ENCODE assay signal across 26 mouse cellular contexts in the genomic region with DNA sequence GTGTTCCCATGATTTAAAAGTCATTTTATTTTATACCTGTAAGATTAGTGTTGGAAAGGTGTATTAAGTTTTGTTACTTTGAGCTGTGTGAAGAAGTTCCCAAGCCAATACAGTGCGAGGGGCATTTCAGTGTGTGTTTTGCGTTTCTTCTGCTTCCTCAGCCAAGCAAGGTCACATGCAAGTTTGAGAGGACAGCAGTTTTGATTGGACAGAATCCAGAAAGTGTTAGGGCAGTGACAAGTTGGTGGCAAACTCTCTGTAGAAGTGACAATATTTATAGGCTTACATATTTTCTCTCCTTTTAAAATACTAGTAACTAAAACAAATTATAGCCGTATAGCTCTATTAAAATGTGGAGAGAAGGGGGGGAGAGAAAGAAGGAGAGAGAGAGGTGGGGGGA.
DNase-seq lines count a peak whose midpoint lies in the region; ATAC-seq lines count a peak whose summit lies in the region.
"Had no signal": no experiment of that assay in that cellular context is flagged by ENCODE, and none has a peak within 500 bp of the region (broad histone marks: within the 10 kb centered on the region; RNA-seq: fewer than 3 reads in every experiment).

No protein-coding gene starts in this region.

- DNase-seq in adrenal gland, postnatal 14 days = peak; percentile 13
- DNase-seq in adrenal gland, adult 18-20 months (ENCODE audit: low spot score in 2 of 2) = no peak
- DNase-seq in heart, adult 8-10 months (ENCODE audit: low spot score) = no peak
- DNase-seq in kidney, postnatal 36 days = peak; percentile 4 to 14
- no peak for DNase-seq in kidney, adult 18-20 months
- no peak for DNase-seq in testis, postnatal 14 days (ENCODE audit: low spot score)
- DNase-seq: cerebellum, adult 8-10 months; cerebellum, postnatal 36 days; embryo, embryonic 11 days; kidney, adult 8-10 months; retina, postnatal 1 day; right cerebral cortex, postnatal 25 days; thymus, postnatal 36 days had no signal

- H3K4me2 ChIP-seq in heart, embryonic 14.5 days (ENCODE audit: low read length) = peak overlapping the region; percentile 33
- H3K4me2 ChIP-seq: embryonic facial prominence, embryonic 13.5 days; forebrain, embryonic 12.5 days; hindbrain, embryonic 14.5 days; liver, embryonic 15.5 days; neural tube, embryonic 13.5 days had no signal

- no peak overlapping the region for H3K4me3 ChIP-seq in heart, embryonic 14.5 days (ENCODE audit: control insufficient read depth in 1 of 2, insufficient read depth in 1 of 2, low read depth in 1 of 2, low read length in 2 of 2)
- H3K4me3 ChIP-seq: embryonic facial prominence, embryonic 13.5 days; erythroblast, embryonic 14.5 days; forebrain, embryonic 12.5 days; left cerebral cortex, adult 2 months; liver, embryonic 15.5 days; midbrain, embryonic 10.5 days; myocyte; neural tube, embryonic 13.5 days had no signal

- WGBS in heart, embryonic 14.5 days = 24% methylated on average over 3 of the region's 3 CpGs

- H3K9ac ChIP-seq in heart, embryonic 14.5 days (ENCODE audit: low read length) = no peak overlapping the region
- H3K9ac ChIP-seq: embryonic facial prominence, embryonic 13.5 days; forebrain, embryonic 12.5 days; hindbrain, embryonic 14.5 days; liver, embryonic 15.5 days; neural tube, embryonic 13.5 days had no signal

- H3K36me3 ChIP-seq in heart, embryonic 14.5 days (ENCODE audit: control insufficient read depth, insufficient read depth, low read length) = 0 out of 2 replicates have a peak, but pooled peaks cover 2% of the 10 kb centered on the region
- H3K36me3 ChIP-seq: neural tube, embryonic 13.5 days had no signal

- no peaks in the 10 kb centered on the region for H3K9me3 ChIP-seq in heart, embryonic 14.5 days (ENCODE audit: control insufficient read depth, low read length)
- H3K9me3 ChIP-seq: embryonic facial prominence, embryonic 13.5 days; forebrain, embryonic 12.5 days; liver, embryonic 15.5 days; midbrain, embryonic 10.5 days; neural tube, embryonic 13.5 days had no signal

- ATAC-seq in heart, embryonic 14.5 days (ENCODE audit: insufficient number of reproducible peaks, insufficient read depth, low FRiP score, low read depth) = no peak
- ATAC-seq: inflammation-experienced regulatory T-cells, adult 6 months; lung, postnatal 0 days; midbrain, embryonic 16.5 days had no signal

- H3K4me1 ChIP-seq in heart, embryonic 14.5 days (ENCODE audit: control insufficient read depth in 2 of 2, insufficient read depth in 2 of 2, low read length in 2 of 2) = peaks cover 6 to 25% of the 10 kb centered on the region in 2 experiments
- H3K4me1 ChIP-seq: liver, embryonic 15.5 days had no signal

- no peaks in the 10 kb centered on the region for H3K27me3 ChIP-seq in heart, embryonic 14.5 days (ENCODE audit: control insufficient read depth, insufficient read depth, low read length)
- H3K27me3 ChIP-seq: embryonic facial prominence, embryonic 13.5 days; forebrain, embryonic 12.5 days; liver, embryonic 15.5 days; neural tube, embryonic 13.5 days had no signal

- H3K27ac ChIP-seq in heart, embryonic 14.5 days (replicated peaks in 1 of 2; ENCODE audit: control insufficient read depth in 1 of 2, insufficient read depth in 1 of 2, low read depth in 2 of 2, low read length in 2 of 2) = peak overlapping the region; percentile 4 to 33; a peak in 1 of 4 replicates
- H3K27ac ChIP-seq: embryonic facial prominence, embryonic 13.5 days; forebrain, embryonic 12.5 days; hindbrain, embryonic 14.5 days; left cerebral cortex, adult 2 months; liver, embryonic 15.5 days; midbrain, embryonic 10.5 days; neural tube, embryonic 13.5 days had no signal

Comparison
In these comparisons a context has a peak if more than half of its experiments do, and no peak if none do; other contexts are left out.
1. DNase-seq: peak in adrenal gland, postnatal 14 days (single experiment) and kidney, postnatal 36 days (2 of 2); none in adrenal gland, adult 18-20 months (0 of 2), heart, adult 8-10 months (single experiment), kidney, adult 18-20 months (single experiment) and testis, postnatal 14 days (single experiment).